Mouse (Mus musculus): ENCODE results near the gene Klri1. TPM values are rescaled to one million over a fixed set of nuclear protein-coding genes. Genes with fewer than 3 reads are reported as not detected.
"Not testable (repeated sequence)": the region's sequence is repeated elsewhere in the genome, so short reads cannot be mapped to it uniquely, and the experiment has no call there.

Klri1 gene
- polyA plus RNA-seq, 1 experiment from 2014 or later: not detected

DNA sequence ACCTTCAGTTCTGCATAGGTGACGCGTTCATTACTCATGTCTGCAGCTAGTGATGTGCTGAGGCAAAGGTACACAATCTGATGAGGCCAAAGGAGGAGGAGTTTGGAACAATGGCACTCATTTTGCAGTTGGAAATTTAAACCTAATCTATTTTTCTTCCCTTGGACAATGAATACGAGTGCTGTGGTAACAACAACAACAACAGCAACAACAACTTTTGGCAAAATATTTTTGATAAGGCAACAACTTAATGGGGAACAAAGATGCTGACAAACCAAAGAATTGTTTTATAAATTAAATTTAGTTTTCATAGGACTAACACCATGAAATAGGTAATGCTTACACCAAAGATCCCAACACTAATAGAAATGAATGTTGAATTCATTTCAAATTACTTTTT, 38.1 kb downstream of the Klri1 start, which contains the start of gene Klrc1:
Gene Klrc1 (minus strand): TSS at position 101 of the 400 bp plus-strand sequence.
- Histone ChIP-seq H3K9ac (no peak within 1 kb of the TSS), H3K4me3 (no peak within 1 kb of the TSS), H3K27ac (no peak within 1 kb of the TSS), H3K4me2 (no peak within 1 kb of the TSS), H3K4me1 (no peaks in the 10 kb centered on the region), H3K9me3 (replicated peaks) (no peaks in the 10 kb centered on the region), H3K36me3 (no peaks in the 10 kb centered on the region), H3K27me3 (replicated peaks) (no peaks in the 10 kb centered on the region)
- 46% methylated on average over 3 of the region's 3 CpGs for WGBS (ENCODE audit: insufficient replicate concordance)
- ATAC-seq: no peak

DNA sequence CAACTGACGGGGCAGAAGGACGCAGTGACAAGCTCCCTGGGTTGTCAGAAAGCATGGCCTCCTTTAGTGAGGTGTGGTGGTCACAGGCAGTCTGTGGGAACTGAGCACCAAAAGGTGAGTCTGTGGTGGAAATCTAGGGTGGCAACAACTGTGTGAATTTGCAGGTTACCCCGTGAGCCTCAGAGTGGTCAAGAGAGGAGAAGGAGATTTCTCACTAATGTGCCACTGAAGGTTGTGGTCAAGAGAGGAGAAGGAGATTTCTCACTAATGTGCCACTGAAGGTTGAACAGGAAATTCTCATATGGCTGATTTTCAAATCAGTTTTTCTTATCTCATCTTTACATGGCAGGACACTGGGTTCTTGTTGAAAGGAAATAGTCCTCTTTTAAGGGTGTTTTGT, 55.6 kb downstream of the Klri1 start:
- not testable (repeated sequence) for H3K27ac ChIP-seq; H3K9me3 ChIP-seq (replicated peaks); H3K4me3 ChIP-seq; H3K4me2 ChIP-seq; H3K4me1 ChIP-seq; H3K27me3 ChIP-seq (replicated peaks); ATAC-seq; H3K36me3 ChIP-seq; H3K9ac ChIP-seq
- WGBS (ENCODE audit: insufficient replicate concordance): no CpG with 5 or more reads among the region's 3 CpGs

DNA sequence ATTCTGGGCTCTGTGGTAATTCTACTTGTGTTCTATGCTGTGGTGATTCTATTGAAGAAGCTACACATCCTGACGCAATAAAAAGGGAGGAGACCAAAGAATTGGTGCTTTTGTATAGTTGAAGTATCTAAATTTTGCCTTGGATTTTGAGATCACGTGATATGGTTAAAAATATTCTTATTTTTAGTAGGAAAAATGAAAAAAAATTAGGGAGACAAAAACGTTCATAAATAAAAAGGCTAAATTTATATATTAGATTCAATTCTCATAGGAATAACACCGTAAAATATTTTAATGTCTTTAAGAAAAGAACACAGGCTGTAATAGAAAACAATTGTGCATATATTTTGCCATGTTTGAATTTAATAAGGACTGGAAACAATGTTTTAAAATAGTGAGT, 56.3 kb downstream of the Klri1 start, which contains the start of gene Klrc2:
Gene Klrc2 (minus strand): TSS at position 101 of the 400 bp plus-strand sequence.
- 56% methylated on average over 4 of the region's 4 CpGs for WGBS (ENCODE audit: insufficient replicate concordance)
- not testable (repeated sequence) for H3K27me3 ChIP-seq (replicated peaks); ATAC-seq; H3K9ac ChIP-seq; H3K4me2 ChIP-seq; H3K4me1 ChIP-seq; H3K9me3 ChIP-seq (replicated peaks); H3K4me3 ChIP-seq; H3K27ac ChIP-seq; H3K36me3 ChIP-seq

Small RNA genes lying within 50 kb of the gene (microRNA-seq; reads per million reads assigned to microRNA genes)
- not detected for gene Mir680-1

Other genes with a start within 250 kb of the Klri1 start
- 0.74 and 0.83 TPM in 2 replicates for gene Olr1, start 210.0 kb downstream of the Klri1 start, polyA plus RNA-seq (2016; fragmentation: Nextera tagmentation; extraction: Ambion mirVana)
- not detected in 2 replicates for gene Tmem52b, start 204.6 kb downstream of the Klri1 start, polyA plus RNA-seq (2016; fragmentation: Nextera tagmentation; extraction: Ambion mirVana)
- gene Gabarapl1, start 184.0 kb downstream of the Klri1 start, polyA plus RNA-seq (2016; fragmentation: Nextera tagmentation; extraction: Ambion mirVana): 37.8 and 38.0 TPM in 2 replicates
- not detected in 2 replicates for gene Klre1, start 139.2 kb downstream of the Klri1 start, polyA plus RNA-seq (2016; fragmentation: Nextera tagmentation; extraction: Ambion mirVana)
- gene Klrd1, start 125.3 kb downstream of the Klri1 start, polyA plus RNA-seq (2016; fragmentation: Nextera tagmentation; extraction: Ambion mirVana): 0.18 and 0.83 TPM in 2 replicates
- gene Klrk1, start 93.3 kb downstream of the Klri1 start, polyA plus RNA-seq (2016; fragmentation: Nextera tagmentation; extraction: Ambion mirVana): 0.16 and 0.21 TPM in 2 replicates
- not detected in 2 replicates for gene Klrc3, start 73.8 kb downstream of the Klri1 start, polyA plus RNA-seq (2016; fragmentation: Nextera tagmentation; extraction: Ambion mirVana)
- gene Klrc2, start 56.4 kb downstream of the Klri1 start, polyA plus RNA-seq (2016; fragmentation: Nextera tagmentation; extraction: Ambion mirVana): not detected in 2 replicates
- not detected in 2 replicates for gene Klrc1, start 38.2 kb downstream of the Klri1 start, polyA plus RNA-seq (2016; fragmentation: Nextera tagmentation; extraction: Ambion mirVana)
- 0.04 TPM in 1 of 2 replicates, not detected in the other for gene Klri2, start 23.4 kb upstream of the Klri1 start, polyA plus RNA-seq (2016; fragmentation: Nextera tagmentation; extraction: Ambion mirVana)
- not detected in 2 replicates for gene Gm156, start 67.1 kb upstream of the Klri1 start, polyA plus RNA-seq (2016; fragmentation: Nextera tagmentation; extraction: Ambion mirVana)
- gene Gm17631, start 145.5 kb upstream of the Klri1 start, polyA plus RNA-seq (2016; fragmentation: Nextera tagmentation; extraction: Ambion mirVana): not detected in 2 replicates
- gene Klra17, start 159.5 kb upstream of the Klri1 start, polyA plus RNA-seq (2016; fragmentation: Nextera tagmentation; extraction: Ambion mirVana): not detected in 2 replicates
- gene Klra5, start 200.5 kb upstream of the Klri1 start, polyA plus RNA-seq (2016; fragmentation: Nextera tagmentation; extraction: Ambion mirVana): not detected in 2 replicates

Measured in liver, embryonic 12.5 days (tissue).